Mouse (Mus musculus): Measurements from ENCODE around the gene Dnaaf1. TPM values are rescaled to one million over a fixed set of nuclear protein-coding genes. Genes with fewer than 3 reads are reported as not detected.

Dnaaf1 gene
- total RNA-seq (2014; rRNA removed) (0.47 and 1.1 TPM in 2 replicates), polyA plus RNA-seq (2015; fragmentation: Nextera tagmentation; extraction: Ambion mirVana) (0.51 and 0.60 TPM in 2 replicates)

DNA sequence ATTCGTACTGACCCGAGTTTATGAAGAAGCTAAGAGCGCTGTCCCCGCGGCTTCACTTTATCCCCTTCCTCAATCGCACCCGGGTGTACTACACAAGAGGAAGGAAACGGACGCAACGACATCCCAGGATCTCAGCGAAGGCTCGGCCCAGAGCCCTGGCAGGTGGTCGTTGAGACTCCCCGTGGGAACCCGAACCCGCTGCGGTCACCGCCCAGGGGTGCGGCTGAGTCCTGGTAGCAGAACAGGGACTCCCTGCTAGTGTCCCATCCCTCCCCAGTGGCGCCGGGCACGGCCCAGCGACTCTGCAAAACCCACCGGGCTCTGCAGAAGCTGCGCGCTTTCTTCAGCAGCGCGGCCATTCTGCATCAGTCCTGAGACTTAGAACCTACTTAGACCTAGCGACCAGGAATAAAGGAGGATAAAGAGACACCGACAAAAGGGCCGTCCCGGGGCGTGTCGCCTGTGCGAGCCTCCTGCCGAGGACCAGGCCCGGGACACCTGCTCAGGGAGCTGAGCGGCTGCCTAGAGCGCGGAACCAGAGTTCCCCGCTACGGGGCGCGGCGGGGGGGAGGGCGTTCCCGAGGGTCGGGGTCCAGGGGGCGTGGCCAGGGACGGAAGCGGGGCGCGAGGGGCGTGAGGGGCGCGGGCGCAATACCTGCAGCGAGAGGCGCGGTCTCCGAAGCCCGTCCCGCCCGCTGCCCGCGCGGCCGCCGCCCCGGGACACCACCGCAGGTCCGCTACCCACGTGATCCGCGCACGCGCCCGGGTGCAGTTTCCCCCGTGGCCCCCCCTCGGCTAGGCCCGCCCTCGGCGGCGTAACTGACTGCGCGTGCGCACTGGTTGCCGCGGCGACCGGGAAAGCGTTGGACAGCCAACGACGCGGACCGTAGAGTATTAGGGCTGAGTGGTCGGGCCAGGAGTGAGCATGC lies at the start of gene Dnaaf1, which contains the start of gene Hsdl1:
Dnaaf1 (plus strand) TSS at position 799 of the 929 bp plus-strand sequence.
Hsdl1 (minus strand) TSS at position 747 of the 929 bp plus-strand sequence.
- peak; percentile 81 for ATAC-seq (ENCODE audit: low FRiP score)
- Histone ChIP-seq H3K4me1 (ENCODE audit: insufficient read depth, low read length) (peaks cover 10% of the 10 kb centered on the region; the same call in 1 of the 2 replicates), H3K36me3 (ENCODE audit: insufficient read depth, low read length) (0 out of 2 replicates have a peak, but pooled peaks cover 4% of the 10 kb centered on the region), H3K9ac (replicated peaks; ENCODE audit: low read length, poor library complexity, severe bottlenecking) (peak within 1 kb of the TSS; percentile 84), H3K4me2 (ENCODE audit: low read depth, low read length, poor library complexity, severe bottlenecking) (peak within 1 kb of the TSS; percentile 84), H3K9me3 (ENCODE audit: low read length) (no peaks in the 10 kb centered on the region), H3K27me3 (ENCODE audit: insufficient read depth, low read length) (no peaks in the 10 kb centered on the region), H3K27ac (ENCODE audit: low read depth, low read length) (peak within 1 kb of the TSS; percentile 83), H3K4me3 (ENCODE audit: low read depth, low read length) (peak within 1 kb of the TSS; percentile 92)
- DNase-seq (ENCODE audit: low spot score): peak; percentile 91
- under 1% methylated on average over 93 of the region's 97 CpGs for WGBS
- peak; percentile 42 for TF ChIP-seq CTCF (IDR thresholded peaks at IDR 0.05)

DNA sequence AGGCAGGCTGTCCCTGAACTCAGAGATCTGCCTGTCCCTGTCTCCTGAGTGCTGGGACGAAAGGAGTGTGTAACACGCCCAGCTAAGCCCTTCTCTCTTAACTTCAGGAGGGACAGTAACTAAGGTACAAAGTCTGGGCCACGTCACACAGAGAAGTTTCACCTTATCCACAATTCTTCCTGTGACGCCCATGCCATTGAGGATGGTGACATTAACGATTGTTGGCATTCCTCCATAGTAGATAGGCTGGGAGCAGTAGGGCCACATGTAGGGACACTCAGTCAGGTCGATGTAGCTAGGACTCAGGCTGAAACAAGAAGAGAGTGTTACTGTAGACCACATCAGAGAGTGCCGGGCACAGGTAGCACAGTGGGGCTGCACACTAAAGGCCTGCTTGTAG lies 46.3 kb upstream of the Dnaaf1 start:
- H3K27ac ChIP-seq (ENCODE audit: low read depth, low read length): no peak overlapping the region
- no peaks in the 10 kb centered on the region for H3K4me1 ChIP-seq (ENCODE audit: insufficient read depth, low read length)
- TF ChIP-seq CTCF (IDR thresholded peaks at IDR 0.05): no peak
- H3K4me2 ChIP-seq (ENCODE audit: low read depth, low read length, poor library complexity, severe bottlenecking): no peak overlapping the region
- DNase-seq (ENCODE audit: low spot score) (no peak), ATAC-seq (ENCODE audit: low FRiP score) (no peak)
- H3K27me3 ChIP-seq (ENCODE audit: insufficient read depth, low read length): no peaks in the 10 kb centered on the region
- no peak overlapping the region for H3K4me3 ChIP-seq (ENCODE audit: low read depth, low read length)
- H3K9me3 ChIP-seq (ENCODE audit: low read length): no peaks in the 10 kb centered on the region
- H3K36me3 ChIP-seq (ENCODE audit: insufficient read depth, low read length): peaks cover 75% of the 10 kb centered on the region
- 93% methylated on average over 7 of the region's 7 CpGs for whole genome bisulfite sequencing
- H3K9ac ChIP-seq (replicated peaks; ENCODE audit: low read length, poor library complexity, severe bottlenecking): no peak overlapping the region

GRCm38 (mm10) chr8:119530937-119531336 lies 44.1 kb upstream of the Dnaaf1 start:
- H3K9ac ChIP-seq (replicated peaks; ENCODE audit: low read length, poor library complexity, severe bottlenecking): no peak overlapping the region
- 83% methylated on average over 6 of the region's 6 CpGs for WGBS
- ATAC-seq (ENCODE audit: low FRiP score): no peak
- no peak overlapping the region for H3K4me3 ChIP-seq (ENCODE audit: low read depth, low read length)
- peaks cover 75% of the 10 kb centered on the region for H3K36me3 ChIP-seq (ENCODE audit: insufficient read depth, low read length)
- no peak overlapping the region for H3K27ac ChIP-seq (ENCODE audit: low read depth, low read length)
- H3K4me2 ChIP-seq (ENCODE audit: low read depth, low read length, poor library complexity, severe bottlenecking): no peak overlapping the region
- H3K27me3 ChIP-seq (ENCODE audit: insufficient read depth, low read length): no peaks in the 10 kb centered on the region
- DNase-seq (ENCODE audit: low spot score): no peak
- no peaks in the 10 kb centered on the region for H3K9me3 ChIP-seq (ENCODE audit: low read length)
- TF ChIP-seq CTCF (IDR thresholded peaks at IDR 0.05): no peak
- no peaks in the 10 kb centered on the region for H3K4me1 ChIP-seq (ENCODE audit: insufficient read depth, low read length)

DNA sequence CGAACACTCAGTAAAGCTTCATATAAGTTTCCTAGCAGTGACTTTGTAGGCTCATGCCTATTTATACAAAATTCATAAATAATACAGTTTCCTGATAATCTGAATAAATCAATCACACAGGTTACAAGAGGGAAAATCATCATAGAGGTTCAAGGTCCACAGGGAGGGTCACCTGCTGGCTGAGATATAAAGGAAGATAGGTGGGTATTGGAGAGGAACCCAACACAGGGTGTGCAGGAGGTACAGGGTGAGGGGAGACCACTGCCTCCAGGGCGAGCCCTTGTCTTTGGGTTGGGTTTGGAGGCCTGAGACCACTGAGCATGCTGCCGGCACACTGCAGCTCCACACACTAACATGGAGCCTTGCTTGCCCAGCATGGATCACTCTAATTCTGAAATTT lies 43.6 kb upstream of the Dnaaf1 start:
- no peak for ATAC-seq (ENCODE audit: low FRiP score)
- 96% methylated on average over 3 of the region's 3 CpGs for WGBS
- H3K9ac ChIP-seq (replicated peaks; ENCODE audit: low read length, poor library complexity, severe bottlenecking): no peak overlapping the region
- no peaks in the 10 kb centered on the region for H3K4me1 ChIP-seq (ENCODE audit: insufficient read depth, low read length)
- no peak overlapping the region for H3K27ac ChIP-seq (ENCODE audit: low read depth, low read length)
- H3K9me3 ChIP-seq (ENCODE audit: low read length): no peaks in the 10 kb centered on the region
- no peaks in the 10 kb centered on the region for H3K27me3 ChIP-seq (ENCODE audit: insufficient read depth, low read length)
- no peak overlapping the region for H3K4me3 ChIP-seq (ENCODE audit: low read depth, low read length)
- DNase-seq (ENCODE audit: low spot score): no peak
- H3K4me2 ChIP-seq (ENCODE audit: low read depth, low read length, poor library complexity, severe bottlenecking): no peak overlapping the region
- no peak for TF ChIP-seq CTCF (IDR thresholded peaks at IDR 0.05)
- H3K36me3 ChIP-seq (ENCODE audit: insufficient read depth, low read length): peaks cover 80% of the 10 kb centered on the region

DNA sequence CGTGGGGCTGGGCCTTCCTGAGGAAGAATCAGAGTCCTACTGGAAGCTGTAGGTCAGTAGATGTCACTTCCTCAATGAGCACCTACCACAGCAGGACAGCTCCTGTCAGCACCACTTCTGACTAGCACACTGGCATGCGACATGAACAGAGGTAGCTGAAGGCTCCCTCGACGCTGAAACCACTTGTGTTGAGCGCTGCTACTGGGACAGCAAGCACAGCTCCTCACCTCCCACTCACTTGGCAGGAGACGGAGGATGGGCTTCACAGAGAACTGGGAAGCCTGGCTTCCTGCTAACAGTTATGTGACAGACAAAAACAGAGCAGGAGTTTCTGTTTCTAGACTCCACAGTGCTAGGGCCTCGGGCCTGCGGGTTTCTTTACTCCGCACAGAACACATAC lies 43.1 kb upstream of the Dnaaf1 start:
- DNase-seq (ENCODE audit: low spot score): no peak
- WGBS: 89% methylated on average over 9 of the region's 9 CpGs
- Histone ChIP-seq H3K27ac (ENCODE audit: low read depth, low read length) (no peak overlapping the region), H3K27me3 (ENCODE audit: insufficient read depth, low read length) (no peaks in the 10 kb centered on the region), H3K9me3 (ENCODE audit: low read length) (no peaks in the 10 kb centered on the region), H3K36me3 (ENCODE audit: insufficient read depth, low read length) (peaks cover 84% of the 10 kb centered on the region), H3K4me3 (ENCODE audit: low read depth, low read length) (no peak overlapping the region), H3K4me2 (ENCODE audit: low read depth, low read length, poor library complexity, severe bottlenecking) (no peak overlapping the region), H3K9ac (replicated peaks; ENCODE audit: low read length, poor library complexity, severe bottlenecking) (no peak overlapping the region), H3K4me1 (ENCODE audit: insufficient read depth, low read length) (no peaks in the 10 kb centered on the region)
- TF ChIP-seq CTCF (IDR thresholded peaks at IDR 0.05): no peak
- ATAC-seq (ENCODE audit: low FRiP score): no peak

DNA sequence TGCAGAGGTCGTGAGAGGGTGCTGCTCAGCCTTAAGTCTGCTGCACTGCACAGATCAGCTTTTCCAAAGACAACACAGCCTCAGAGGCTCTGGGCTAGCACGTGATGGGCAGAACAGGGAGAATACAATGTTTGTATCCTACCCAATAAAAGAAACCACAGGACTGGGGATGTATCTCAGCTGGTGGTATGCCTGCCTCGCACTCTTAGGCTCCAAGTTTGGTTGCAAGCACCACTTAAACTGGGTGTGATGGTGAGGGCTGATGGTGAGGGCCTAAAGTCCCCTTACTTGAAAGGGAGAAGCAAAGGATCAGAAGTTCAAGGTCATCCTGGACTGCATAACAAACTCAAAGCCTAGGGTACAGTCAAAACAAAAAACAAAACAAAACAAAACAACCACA lies 30.4 kb upstream of the Dnaaf1 start:
- no peak for TF ChIP-seq CTCF (IDR thresholded peaks at IDR 0.05)
- no peak for DNase-seq (ENCODE audit: low spot score)
- H3K27ac ChIP-seq (ENCODE audit: low read depth, low read length): no peak overlapping the region
- WGBS: 80% methylated on average over 3 of the region's 3 CpGs
- H3K4me2 ChIP-seq (ENCODE audit: low read depth, low read length, poor library complexity, severe bottlenecking): no peak overlapping the region
- H3K9me3 ChIP-seq (ENCODE audit: low read length): no peaks in the 10 kb centered on the region
- H3K9ac ChIP-seq (replicated peaks; ENCODE audit: low read length, poor library complexity, severe bottlenecking): no peak overlapping the region
- H3K4me3 ChIP-seq (ENCODE audit: low read depth, low read length): no peak overlapping the region
- no peaks in the 10 kb centered on the region for H3K27me3 ChIP-seq (ENCODE audit: insufficient read depth, low read length)
- ATAC-seq (ENCODE audit: low FRiP score): no peak
- H3K4me1 ChIP-seq (ENCODE audit: insufficient read depth, low read length): no peaks in the 10 kb centered on the region
- peaks cover 57% of the 10 kb centered on the region for H3K36me3 ChIP-seq (ENCODE audit: insufficient read depth, low read length)
